21 mouse cellular contexts compared by ENCODE assay signal in the genomic region with DNA sequence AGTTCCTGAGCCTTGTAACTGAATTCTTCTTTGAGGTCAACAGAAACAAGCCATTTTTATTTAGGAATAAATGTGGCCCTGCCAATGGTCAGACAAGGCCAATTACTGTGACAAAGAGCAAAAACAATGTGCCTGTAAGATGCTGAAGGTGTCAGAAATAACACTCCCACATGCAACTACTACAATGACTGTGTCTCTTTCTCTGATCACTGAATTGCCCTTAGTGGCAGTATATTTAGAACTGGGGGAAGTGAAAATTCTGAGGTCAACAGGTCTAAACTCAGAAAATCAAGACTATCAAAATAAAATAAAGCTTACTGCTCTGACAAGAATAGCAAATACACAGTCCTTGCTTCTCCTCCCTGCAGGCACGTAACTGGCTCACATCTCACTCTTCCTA.
"Had no signal": no experiment of that assay in that cellular context is flagged by ENCODE, and none has a peak within 500 bp of the region (broad histone marks: within the 10 kb centered on the region; RNA-seq: fewer than 3 reads in every experiment).

No protein-coding gene starts in this region.

- H3K4me1 ChIP-seq: lung, embryonic 15.5 days; midbrain, embryonic 13.5 days; midbrain, embryonic 15.5 days; neural tube, embryonic 12.5 days; stomach, embryonic 15.5 days had no signal

- H3K36me3 ChIP-seq: lung, embryonic 15.5 days; midbrain, embryonic 15.5 days; stomach, embryonic 15.5 days had no signal

- H3K9ac ChIP-seq: liver, postnatal 0 days; lung, embryonic 15.5 days; midbrain, embryonic 13.5 days; midbrain, embryonic 15.5 days; neural tube, embryonic 12.5 days; stomach, embryonic 15.5 days had no signal

- H3K9me3 ChIP-seq: lung, embryonic 15.5 days; megakaryocyte, embryonic 14.5 days; midbrain, embryonic 13.5 days; midbrain, embryonic 15.5 days; neural tube, embryonic 12.5 days; stomach, embryonic 15.5 days had no signal

- H3K4me2 ChIP-seq: lung, embryonic 15.5 days; midbrain, embryonic 11.5 days; midbrain, embryonic 13.5 days; midbrain, embryonic 15.5 days; neural tube, embryonic 12.5 days; stomach, embryonic 15.5 days had no signal

- DNase-seq: liver, postnatal 0 days; lung, adult 2 months; lung, postnatal 14 days; lung, postnatal 36 days; retina, postnatal 1 day; right cerebral cortex, adult 18-20 months; right cerebral cortex, postnatal 25 days; right cerebral cortex, postnatal 4 days; spleen, adult 18-20 months; thymus, adult 2 months; thymus, postnatal 25 days; thymus, postnatal 4 days had no signal

- H3K27me3 ChIP-seq: lung, embryonic 15.5 days; midbrain, embryonic 13.5 days; midbrain, embryonic 15.5 days; neural tube, embryonic 12.5 days; stomach, embryonic 15.5 days had no signal

- H3K4me3 ChIP-seq: lung, embryonic 15.5 days; megakaryocyte, embryonic 14.5 days; midbrain, embryonic 13.5 days; midbrain, embryonic 15.5 days; neural tube, embryonic 12.5 days; stomach, embryonic 15.5 days had no signal

- H3K27ac ChIP-seq: lung, embryonic 15.5 days; macrophage; midbrain, embryonic 13.5 days; midbrain, embryonic 15.5 days; neural tube, embryonic 12.5 days; stomach, embryonic 15.5 days; stomach, postnatal 0 days had no signal
